Mouse (Mus musculus): ENCODE data around the gene Hoxd9. TPM values are rescaled to one million over a fixed set of nuclear protein-coding genes. Genes with fewer than 3 reads are reported as not detected.

Gene Hoxd9
- polyA plus RNA-seq, 1 experiment from 2014 or later = not detected

GRCm38 (mm10) chr2:74728303-74728680 is 30.8 kb downstream of the Hoxd9 start:
- DNase-seq (no peak), ATAC-seq (no peak)
- no peaks in the 10 kb centered on the region for H3K36me3 ChIP-seq (replicated peaks; ENCODE audit: insufficient read depth, low read length)
- no peak overlapping the region for H3K4me3 ChIP-seq (ENCODE audit: low read depth, low read length)
- 30% methylated on average over 13 of the region's 13 CpGs for WGBS (ENCODE audit: insufficient replicate concordance)
- H3K9me3 ChIP-seq (ENCODE audit: low read length) = no peaks in the 10 kb centered on the region
- H3K4me1 ChIP-seq (ENCODE audit: insufficient read depth) = no peaks in the 10 kb centered on the region; the same call in 1 of the 2 replicates
- no peak overlapping the region for H3K9ac ChIP-seq (replicated peaks)
- H3K27ac ChIP-seq (ENCODE audit: low read depth) = no peak overlapping the region
- H3K27me3 ChIP-seq (ENCODE audit: insufficient read depth, low read length) = peaks cover 95% of the 10 kb centered on the region
- TF ChIP-seq EP300 (IDR thresholded peaks at IDR 0.05; ENCODE audit: low read depth) = no peak
- no peak for TF ChIP-seq CTCF (IDR thresholded peaks at IDR 0.05; ENCODE audit: low read depth)
- H3K4me2 ChIP-seq (ENCODE audit: low read depth, low read length) = no peak overlapping the region

- Histone ChIP-seq H3K9me3 (ENCODE audit: low read length) (no peaks in the 10 kb centered on the region), H3K4me2 (ENCODE audit: low read depth, low read length) (no peak overlapping the region), H3K4me3 (ENCODE audit: low read depth, low read length) (no peak overlapping the region), H3K27ac (ENCODE audit: low read depth) (no peak overlapping the region), H3K36me3 (replicated peaks; ENCODE audit: insufficient read depth, low read length) (no peaks in the 10 kb centered on the region), H3K9ac (replicated peaks) (no peak overlapping the region), H3K4me1 (ENCODE audit: insufficient read depth) (no peaks in the 10 kb centered on the region; the same call in 1 of the 2 replicates), H3K27me3 (ENCODE audit: insufficient read depth, low read length) (peaks cover 95% of the 10 kb centered on the region)
- TF ChIP-seq EP300 (IDR thresholded peaks at IDR 0.05; ENCODE audit: low read depth) (no peak), CTCF (IDR thresholded peaks at IDR 0.05; ENCODE audit: low read depth) (no peak)
- no peak for DNase-seq
- 34% methylated on average over 8 of the region's 8 CpGs for WGBS (ENCODE audit: insufficient replicate concordance)
- ATAC-seq = no peak
Measured at GRCm38 (mm10) chr2:74730331-74730730, 32.8 kb downstream of the Hoxd9 start.

- no peak for TF ChIP-seq EP300 (IDR thresholded peaks at IDR 0.05; ENCODE audit: low read depth)
- TF ChIP-seq CTCF (IDR thresholded peaks at IDR 0.05; ENCODE audit: low read depth) = no peak
- H3K4me1 ChIP-seq (ENCODE audit: insufficient read depth) = no peaks in the 10 kb centered on the region; the same call in 1 of the 2 replicates
- H3K27ac ChIP-seq (ENCODE audit: low read depth) = no peak overlapping the region
- H3K36me3 ChIP-seq (replicated peaks; ENCODE audit: insufficient read depth, low read length) = no peaks in the 10 kb centered on the region
- no peak overlapping the region for H3K4me3 ChIP-seq (ENCODE audit: low read depth, low read length)
- H3K9me3 ChIP-seq (ENCODE audit: low read length) = no peaks in the 10 kb centered on the region
- ATAC-seq (no peak), DNase-seq (no peak)
- no peak overlapping the region for H3K9ac ChIP-seq (replicated peaks)
- no peak overlapping the region for H3K4me2 ChIP-seq (ENCODE audit: low read depth, low read length)
- peaks cover 96% of the 10 kb centered on the region for H3K27me3 ChIP-seq (ENCODE audit: insufficient read depth, low read length)
Measured at GRCm38 (mm10) chr2:74731055-74731454, 33.5 kb downstream of the Hoxd9 start.

- Histone ChIP-seq H3K4me3 (ENCODE audit: low read depth, low read length) (no peak overlapping the region), H3K36me3 (replicated peaks; ENCODE audit: insufficient read depth, low read length) (no peaks in the 10 kb centered on the region), H3K9ac (replicated peaks) (no peak overlapping the region), H3K27ac (ENCODE audit: low read depth) (no peak overlapping the region), H3K4me1 (ENCODE audit: insufficient read depth) (no peaks in the 10 kb centered on the region; the same call in 1 of the 2 replicates), H3K27me3 (ENCODE audit: insufficient read depth, low read length) (peaks cover 96% of the 10 kb centered on the region), H3K9me3 (ENCODE audit: low read length) (no peaks in the 10 kb centered on the region), H3K4me2 (ENCODE audit: low read depth, low read length) (no peak overlapping the region)
- no peak for ATAC-seq
- TF ChIP-seq EP300 (IDR thresholded peaks at IDR 0.05; ENCODE audit: low read depth) = no peak
- no peak for TF ChIP-seq CTCF (IDR thresholded peaks at IDR 0.05; ENCODE audit: low read depth)
- WGBS (ENCODE audit: insufficient replicate concordance) = 23% methylated on average over 9 of the region's 9 CpGs
- DNase-seq = no peak
Measured at GRCm38 (mm10) chr2:74731799-74732512, 34.4 kb downstream of the Hoxd9 start.

- Histone ChIP-seq H3K4me1 (ENCODE audit: insufficient read depth) (no peaks in the 10 kb centered on the region; the same call in 1 of the 2 replicates), H3K4me3 (ENCODE audit: low read depth, low read length) (no peak overlapping the region), H3K9me3 (ENCODE audit: low read length) (no peaks in the 10 kb centered on the region), H3K36me3 (replicated peaks; ENCODE audit: insufficient read depth, low read length) (no peaks in the 10 kb centered on the region), H3K9ac (replicated peaks) (no peak overlapping the region), H3K4me2 (ENCODE audit: low read depth, low read length) (no peak overlapping the region), H3K27me3 (ENCODE audit: insufficient read depth, low read length) (peaks cover 96% of the 10 kb centered on the region), H3K27ac (ENCODE audit: low read depth) (no peak overlapping the region)
- WGBS (ENCODE audit: insufficient replicate concordance) = 2% methylated on average over 52 of the region's 52 CpGs
- ATAC-seq = no peak
- TF ChIP-seq EP300 (IDR thresholded peaks at IDR 0.05; ENCODE audit: low read depth) (no peak), CTCF (IDR thresholded peaks at IDR 0.05; ENCODE audit: low read depth) (no peak)
- no peak for DNase-seq
Measured at GRCm38 (mm10) chr2:74732513-74733316, 35.2 kb downstream of the Hoxd9 start.

DNA sequence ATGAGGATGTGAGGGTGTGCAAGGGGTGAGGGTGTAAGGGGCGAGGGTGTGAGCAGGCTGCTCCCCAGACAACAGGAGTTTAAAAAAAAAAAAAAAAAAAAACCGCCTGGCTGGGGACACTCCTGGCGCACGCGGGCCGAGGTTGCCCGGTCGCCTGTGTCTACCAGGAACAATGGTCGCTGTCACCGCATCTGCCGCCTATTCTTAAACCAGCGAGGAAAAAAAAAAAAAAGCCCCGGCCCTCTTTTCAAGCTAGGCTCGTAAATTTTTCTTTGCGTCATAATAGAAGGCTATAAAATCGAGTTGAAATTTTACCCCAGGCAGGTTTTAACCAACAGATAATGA is 35.8 kb downstream of the Hoxd9 start:
- Histone ChIP-seq H3K27ac (ENCODE audit: low read depth) (no peak overlapping the region), H3K27me3 (ENCODE audit: insufficient read depth, low read length) (peaks cover 96% of the 10 kb centered on the region), H3K9me3 (ENCODE audit: low read length) (no peaks in the 10 kb centered on the region), H3K4me2 (ENCODE audit: low read depth, low read length) (no peak overlapping the region), H3K36me3 (replicated peaks; ENCODE audit: insufficient read depth, low read length) (no peaks in the 10 kb centered on the region), H3K4me1 (ENCODE audit: insufficient read depth) (no peaks in the 10 kb centered on the region; the same call in 1 of the 2 replicates), H3K4me3 (ENCODE audit: low read depth, low read length) (no peak overlapping the region), H3K9ac (replicated peaks) (no peak overlapping the region)
- WGBS (ENCODE audit: insufficient replicate concordance) = 4% methylated on average over 16 of the region's 16 CpGs
- ATAC-seq = no peak
- no peak for DNase-seq
- TF ChIP-seq CTCF (IDR thresholded peaks at IDR 0.05; ENCODE audit: low read depth) (no peak), EP300 (IDR thresholded peaks at IDR 0.05; ENCODE audit: low read depth) (no peak)
